Mouse (Mus musculus): Measurements from ENCODE around the gene Alad. TPM values are rescaled to one million over a fixed set of nuclear protein-coding genes. Genes with fewer than 3 reads are reported as not detected.

The Alad gene
- total RNA-seq, 2 experiments from 2014 or later, result 25.4 to 30.8 TPM

- intact Hi-C loops (cut with DNase I), result loop anchor here (5.0 kb wide), 1 partner anchor 112 kb away; the partner anchor contains the start of genes Cdc26 and Prpf4
- no peak for DNase-seq (ENCODE audit: low spot score in 2 of 2)
Observed at GRCm38 (mm10) chr4:62519122-62519848, 433 bp downstream of the Alad start.

GRCm38 (mm10) chr4:62518416-62519121 is 1.1 kb downstream of the Alad start:
- intact Hi-C loops (cut with DNase I), result loop anchor here (5.0 kb wide), 1 partner anchor 111 kb away; the partner anchor contains the start of genes Cdc26 and Prpf4

GRCm38 (mm10) chr4:62517538-62518415 is 1.9 kb downstream of the Alad start:
- intact Hi-C loops (cut with DNase I), result loop anchor here (5.0 kb wide), 1 partner anchor 110 kb away; the partner anchor contains the start of genes Cdc26 and Prpf4
- no peak for DNase-seq (ENCODE audit: low spot score in 2 of 2)

More at GRCm38 (mm10) chr4:62518416-62519121, 1.1 kb downstream of the Alad start:
- no peak for DNase-seq (ENCODE audit: low spot score in 2 of 2)

GRCm38 (mm10) chr4:62517046-62517445 is 2.7 kb downstream of the Alad start:
- intact Hi-C loops (cut with DNase I), result loop anchor here (5.0 kb wide), 1 partner anchor 110 kb away; the partner anchor contains the start of genes Cdc26 and Prpf4
- no peak for DNase-seq (ENCODE audit: low spot score in 2 of 2)

GRCm38 (mm10) chr4:62516579-62516978 is 3.1 kb downstream of the Alad start:
- DNase-seq (ENCODE audit: low spot score in 2 of 2), result no peak
- intact Hi-C loops (cut with DNase I), result loop anchor here (5.0 kb wide), 1 partner anchor 109 kb away; the partner anchor contains the start of genes Cdc26 and Prpf4

- no peak for DNase-seq (ENCODE audit: low spot score in 2 of 2)
- intact Hi-C loops (cut with DNase I), result loop anchor here (5.0 kb wide), 1 partner anchor 109 kb away; the partner anchor contains the start of genes Cdc26 and Prpf4
Observed at GRCm38 (mm10) chr4:62516079-62516478, 3.6 kb downstream of the Alad start.

GRCm38 (mm10) chr4:62515490-62515889 is 4.2 kb downstream of the Alad start:
- intact Hi-C loops (cut with DNase I), result loop anchor here (5.0 kb wide), 1 partner anchor 108 kb away; the partner anchor contains the start of genes Cdc26 and Prpf4
- DNase-seq (ENCODE audit: low spot score in 2 of 2), result no peak

- intact Hi-C loops (cut with DNase I), result loop anchor here (5.0 kb wide), 1 partner anchor 108 kb away; the partner anchor contains the start of genes Cdc26 and Prpf4
- no peak for DNase-seq (ENCODE audit: low spot score in 2 of 2)
Observed at GRCm38 (mm10) chr4:62514995-62515394, 4.7 kb downstream of the Alad start.

- no peak for DNase-seq (ENCODE audit: low spot score in 2 of 2)
- intact Hi-C loops (cut with DNase I), result no loop called here
Observed at GRCm38 (mm10) chr4:62513998-62514506, 5.7 kb downstream of the Alad start.

GRCm38 (mm10) chr4:62509946-62510345 is 9.8 kb downstream of the Alad start:
- no peak for DNase-seq (ENCODE audit: low spot score in 2 of 2)
- intact Hi-C loops (cut with DNase I), result no loop called here

- intact Hi-C loops (cut with DNase I), result no loop called here
- no peak for DNase-seq (ENCODE audit: low spot score in 2 of 2)
Observed at GRCm38 (mm10) chr4:62508839-62509238, 10.9 kb downstream of the Alad start.

GRCm38 (mm10) chr4:62506798-62507197 is 12.9 kb downstream of the Alad start:
- intact Hi-C loops (cut with DNase I), result no loop called here
- no peak for DNase-seq (ENCODE audit: low spot score in 2 of 2)

GRCm38 (mm10) chr4:62505991-62506390 is 13.7 kb downstream of the Alad start:
- intact Hi-C loops (cut with DNase I), result no loop called here
- no peak for DNase-seq (ENCODE audit: low spot score in 2 of 2)

GRCm38 (mm10) chr4:62503374-62503970 is 16.2 kb downstream of the Alad start, which contains the start of gene Hdhd3:
TSS of gene Hdhd3 (minus strand) at chr4:62503467.
- intact Hi-C loops (cut with DNase I), result loop anchor here (2.0 kb wide), 1 partner anchor 33 kb away; the partner anchor contains the start of gene Wdr31
- DNase-seq (ENCODE audit: low spot score in 2 of 2), result no peak

GRCm38 (mm10) chr4:62502969-62503368 is 16.7 kb downstream of the Alad start:
- no peak for DNase-seq (ENCODE audit: low spot score in 2 of 2)
- intact Hi-C loops (cut with DNase I), result loop anchor here (2.0 kb wide), 1 partner anchor 32 kb away; the partner anchor contains the start of gene Wdr31

GRCm38 (mm10) chr4:62501964-62502732 is 17.6 kb downstream of the Alad start:
- DNase-seq (ENCODE audit: low spot score in 2 of 2), result peak; percentile 89 to 94
- intact Hi-C loops (cut with DNase I), result loop anchor here (2.0 kb wide), 2 partner anchors 31 to 71 kb away; partner anchors contain the start of gene Wdr31

- intact Hi-C loops (cut with DNase I), result loop anchor here (2.0 kb wide), 1 partner anchor 71 kb away; no protein-coding TSS in a partner anchor
- DNase-seq (ENCODE audit: low spot score in 2 of 2), result no peak
Observed at GRCm38 (mm10) chr4:62501534-62501933, 18.2 kb downstream of the Alad start.

GRCm38 (mm10) chr4:62500799-62501198 is 18.9 kb downstream of the Alad start:
- intact Hi-C loops (cut with DNase I), result loop anchor here (2.0 kb wide), 1 partner anchor 70 kb away; no protein-coding TSS in a partner anchor
- no peak for DNase-seq (ENCODE audit: low spot score in 2 of 2)

Measured in left cerebral cortex, postnatal 25 days (tissue).